Mouse (Mus musculus): ENCODE measurements at regions not wholly inside any gene's neighbourhood (a gene's known extent, or its start where the extent isn't known, plus 50 kb on each side); places are given as distances from the start of the nearest gene placed in this dataset.

- Histone ChIP-seq H3K9ac (replicated peaks) (no peak overlapping the region), H3K27me3 (replicated peaks) (no peaks in the 10 kb centered on the region), H3K4me2 (no peak overlapping the region), H3K4me3 (replicated peaks) (no peak overlapping the region), H3K36me3 (no peaks in the 10 kb centered on the region), H3K4me1 (no peaks in the 10 kb centered on the region), H3K9me3 (replicated peaks) (no peaks in the 10 kb centered on the region), H3K27ac (replicated peaks) (no peak overlapping the region)
- no peak for ATAC-seq (ENCODE audit: low FRiP score)
- WGBS: 89% methylated on average over 10 of the region's 10 CpGs
Measured at GRCm38 (mm10) chr11:44260376-44261111, 139.3 kb upstream of the Il12b start.

GRCm38 (mm10) chr11:44261657-44262056 lies 138.2 kb upstream of the Il12b start:
- Histone ChIP-seq H3K4me2 (no peak overlapping the region), H3K27ac (replicated peaks) (no peak overlapping the region), H3K9ac (replicated peaks) (no peak overlapping the region), H3K27me3 (replicated peaks) (no peaks in the 10 kb centered on the region), H3K4me3 (replicated peaks) (no peak overlapping the region), H3K36me3 (no peaks in the 10 kb centered on the region), H3K9me3 (replicated peaks) (no peaks in the 10 kb centered on the region), H3K4me1 (no peaks in the 10 kb centered on the region)
- no peak for ATAC-seq (ENCODE audit: low FRiP score)
- WGBS: 84% methylated on average over 8 of the region's 8 CpGs

DNA sequence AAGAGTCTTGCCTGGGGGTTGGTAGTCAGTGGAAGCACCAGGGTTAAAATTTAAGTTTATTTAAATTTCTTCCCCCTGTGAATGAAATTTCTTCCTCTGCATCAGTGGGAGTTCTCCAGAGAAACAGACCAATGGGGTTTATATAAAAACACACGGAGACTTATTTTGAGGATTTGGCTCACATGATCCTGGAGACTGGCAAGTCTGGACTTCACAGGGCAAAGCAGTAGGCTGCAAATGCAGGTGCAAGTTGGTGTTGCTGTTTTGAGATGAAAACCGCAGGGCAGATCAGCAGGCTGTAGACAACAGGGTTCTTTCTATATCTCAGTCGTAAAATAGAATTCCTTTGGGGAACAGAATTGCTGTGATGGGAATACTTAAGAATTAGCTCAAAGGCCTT lies 137.3 kb upstream of the Il12b start:
- no peak overlapping the region for H3K9ac ChIP-seq (replicated peaks)
- no peaks in the 10 kb centered on the region for H3K4me1 ChIP-seq
- ATAC-seq (ENCODE audit: low FRiP score): no peak
- H3K4me2 ChIP-seq: no peak overlapping the region
- no peaks in the 10 kb centered on the region for H3K9me3 ChIP-seq (replicated peaks)
- H3K27me3 ChIP-seq (replicated peaks): no peaks in the 10 kb centered on the region
- 81% methylated on average over 3 of the region's 3 CpGs for WGBS
- no peaks in the 10 kb centered on the region for H3K36me3 ChIP-seq
- no peak overlapping the region for H3K4me3 ChIP-seq (replicated peaks)
- no peak overlapping the region for H3K27ac ChIP-seq (replicated peaks)

DNA sequence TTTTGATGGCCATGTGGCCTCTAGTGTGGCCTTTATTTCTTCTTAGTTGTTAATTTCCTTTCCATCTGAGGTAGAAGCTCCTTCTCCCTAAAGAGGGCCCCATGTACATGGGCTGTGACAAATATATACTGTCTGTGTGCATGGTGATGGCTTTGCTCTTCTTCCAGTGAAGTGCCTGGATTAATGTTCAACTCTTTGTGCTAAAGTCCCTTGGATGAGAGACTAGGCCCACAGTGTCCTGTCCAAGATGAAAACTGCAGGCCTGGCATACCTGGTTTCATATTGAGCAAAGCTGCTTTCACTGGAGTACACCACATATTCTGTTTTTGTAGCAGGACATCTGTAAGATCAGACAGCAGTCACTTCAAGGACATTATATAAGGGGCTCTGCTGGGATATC lies 127.6 kb upstream of the Il12b start:
- H3K36me3 ChIP-seq: no peaks in the 10 kb centered on the region
- H3K9me3 ChIP-seq (replicated peaks): no peaks in the 10 kb centered on the region
- no peaks in the 10 kb centered on the region for H3K27me3 ChIP-seq (replicated peaks)
- no peak overlapping the region for H3K9ac ChIP-seq (replicated peaks)
- no peak overlapping the region for H3K4me2 ChIP-seq
- no peak for ATAC-seq (ENCODE audit: low FRiP score)
- no peak overlapping the region for H3K27ac ChIP-seq (replicated peaks)
- no peak overlapping the region for H3K4me3 ChIP-seq (replicated peaks)
- H3K4me1 ChIP-seq: no peaks in the 10 kb centered on the region

DNA sequence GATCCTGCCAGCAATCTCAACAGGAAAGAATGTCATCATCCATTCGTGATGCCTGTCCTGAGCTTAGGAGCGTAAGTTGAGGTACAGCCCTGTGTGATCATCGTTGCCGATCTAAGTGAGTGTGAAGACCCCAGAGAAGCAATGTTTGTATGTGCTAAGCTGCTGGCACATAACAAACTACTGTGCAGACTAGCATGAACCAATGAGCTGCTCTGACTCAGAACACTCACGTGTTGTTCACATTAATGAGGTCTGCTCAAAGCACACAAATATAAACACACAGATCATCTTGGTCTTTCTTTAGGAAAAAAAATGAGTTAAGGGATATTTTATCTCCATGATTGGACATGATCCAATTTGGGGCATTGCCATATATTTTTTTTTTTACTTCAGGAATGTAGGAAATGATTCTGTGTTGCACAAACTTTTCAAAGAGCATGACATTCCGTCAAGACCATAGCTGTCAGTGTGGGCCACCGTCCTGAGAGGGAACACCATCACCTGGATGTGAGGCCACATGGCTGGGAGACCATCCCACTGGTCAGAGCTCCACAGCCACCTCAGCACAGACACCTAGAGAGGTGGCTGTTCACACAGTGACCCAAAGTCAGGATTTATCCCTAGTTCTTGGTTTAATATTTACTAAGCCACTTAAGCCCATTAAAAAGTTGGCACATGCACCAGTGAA lies 121.2 kb upstream of the Il12b start:
- Histone ChIP-seq H3K4me3 (replicated peaks) (no peak overlapping the region), H3K27ac (replicated peaks) (no peak overlapping the region), H3K9ac (replicated peaks) (no peak overlapping the region), H3K36me3 (no peaks in the 10 kb centered on the region), H3K27me3 (replicated peaks) (no peaks in the 10 kb centered on the region), H3K4me2 (no peak overlapping the region), H3K4me1 (no peaks in the 10 kb centered on the region), H3K9me3 (replicated peaks) (no peaks in the 10 kb centered on the region)
- WGBS: 86% methylated on average over 7 of the region's 7 CpGs
- ATAC-seq (ENCODE audit: low FRiP score): no peak

- Histone ChIP-seq H3K4me3 (replicated peaks) (no peak overlapping the region), H3K36me3 (no peaks in the 10 kb centered on the region), H3K9ac (replicated peaks) (no peak overlapping the region), H3K9me3 (replicated peaks) (no peaks in the 10 kb centered on the region), H3K4me2 (no peak overlapping the region), H3K27me3 (replicated peaks) (no peaks in the 10 kb centered on the region), H3K27ac (replicated peaks) (no peak overlapping the region), H3K4me1 (no peaks in the 10 kb centered on the region)
- no peak for ATAC-seq (ENCODE audit: low FRiP score)
- WGBS: 82% methylated on average over 2 of the region's 2 CpGs
Measured at GRCm38 (mm10) chr11:44285961-44286360, 113.9 kb upstream of the Il12b start.

DNA sequence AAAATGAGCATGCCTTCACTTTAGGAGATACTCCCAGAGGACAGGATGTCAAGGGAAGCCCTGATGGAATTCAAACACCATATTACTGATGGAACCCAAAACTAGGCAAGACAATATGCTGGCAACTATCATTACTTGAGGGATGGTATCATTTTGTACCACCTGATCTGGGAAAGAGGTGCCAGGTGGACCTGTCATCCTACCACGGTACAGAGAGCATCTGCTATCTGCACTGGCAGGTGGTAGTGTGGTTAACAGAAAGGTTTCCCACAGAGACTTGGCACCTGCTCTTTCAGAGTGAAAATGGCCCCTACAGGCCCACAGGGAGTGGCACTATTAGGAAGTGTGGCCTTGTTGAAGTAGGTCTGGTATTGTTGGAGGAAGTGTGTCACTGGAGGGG lies 111.0 kb upstream of the Il12b start:
- no peaks in the 10 kb centered on the region for H3K27me3 ChIP-seq (replicated peaks)
- no peak overlapping the region for H3K4me3 ChIP-seq (replicated peaks)
- H3K36me3 ChIP-seq: no peaks in the 10 kb centered on the region
- H3K27ac ChIP-seq (replicated peaks): no peak overlapping the region
- no peak overlapping the region for H3K4me2 ChIP-seq
- H3K9ac ChIP-seq (replicated peaks): no peak overlapping the region
- no peaks in the 10 kb centered on the region for H3K9me3 ChIP-seq (replicated peaks)
- no peak for ATAC-seq (ENCODE audit: low FRiP score)
- 83% methylated on average over 1 of the region's 1 CpGs for WGBS
- H3K4me1 ChIP-seq: no peaks in the 10 kb centered on the region

DNA sequence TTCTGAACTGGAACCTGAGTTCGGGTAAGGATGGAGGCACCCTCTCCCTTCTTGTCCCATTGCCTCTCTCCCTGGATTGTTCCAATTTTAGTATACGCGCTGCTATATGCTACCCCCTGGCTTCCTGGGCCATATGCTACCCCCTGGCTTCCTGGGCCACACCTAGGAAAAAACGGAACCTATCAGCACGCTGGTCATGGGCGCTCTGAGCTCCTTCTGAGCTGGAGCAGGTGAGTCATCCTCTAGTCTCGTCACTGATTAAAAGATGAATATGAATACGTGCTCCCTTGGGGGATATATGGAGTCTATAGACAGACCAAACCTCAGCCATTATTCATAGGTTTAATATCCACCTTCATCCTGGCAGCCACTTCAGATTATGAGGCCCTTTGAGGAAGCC lies 96.1 kb upstream of the Il12b start:
- Histone ChIP-seq H3K9me3 (replicated peaks) (no peaks in the 10 kb centered on the region), H3K27me3 (replicated peaks) (no peaks in the 10 kb centered on the region), H3K9ac (replicated peaks) (no peak overlapping the region), H3K36me3 (no peaks in the 10 kb centered on the region), H3K4me2 (no peak overlapping the region), H3K27ac (replicated peaks) (no peak overlapping the region), H3K4me3 (replicated peaks) (no peak overlapping the region), H3K4me1 (no peaks in the 10 kb centered on the region)
- 85% methylated on average over 8 of the region's 8 CpGs for whole genome bisulfite sequencing
- ATAC-seq (ENCODE audit: low FRiP score): no peak

GRCm38 (mm10) chr11:44316061-44316460 lies 83.8 kb upstream of the Il12b start:
- no peaks in the 10 kb centered on the region for H3K4me1 ChIP-seq
- H3K4me3 ChIP-seq (replicated peaks): no peak overlapping the region
- 17% methylated on average over 8 of the region's 8 CpGs for WGBS
- H3K36me3 ChIP-seq: no peaks in the 10 kb centered on the region
- H3K27me3 ChIP-seq (replicated peaks): no peaks in the 10 kb centered on the region
- H3K27ac ChIP-seq (replicated peaks): no peak overlapping the region
- no peak overlapping the region for H3K4me2 ChIP-seq
- ATAC-seq (ENCODE audit: low FRiP score): no peak
- H3K9ac ChIP-seq (replicated peaks): no peak overlapping the region
- no peaks in the 10 kb centered on the region for H3K9me3 ChIP-seq (replicated peaks)

DNA sequence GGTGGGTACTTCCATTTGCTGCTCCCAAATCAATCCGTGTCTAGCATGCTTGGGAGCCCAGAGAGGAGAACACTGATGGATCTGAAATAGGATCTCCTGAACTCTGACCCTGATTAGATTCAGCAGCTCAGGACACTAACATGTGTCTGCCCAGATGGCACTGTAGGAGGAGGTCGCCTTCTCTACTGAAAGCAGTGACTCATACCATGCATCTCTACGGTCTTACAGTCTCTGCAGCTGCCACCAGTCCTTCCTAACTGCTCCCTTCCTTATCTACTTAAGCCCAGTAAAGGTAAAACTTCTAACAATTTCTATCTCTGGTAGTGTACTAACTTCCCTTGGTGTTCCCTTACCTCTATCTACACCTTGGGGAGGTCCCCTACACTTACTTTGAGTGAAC lies 80.7 kb upstream of the Il12b start:
- no peaks in the 10 kb centered on the region for H3K4me1 ChIP-seq
- H3K9me3 ChIP-seq (replicated peaks): no peaks in the 10 kb centered on the region
- ATAC-seq (ENCODE audit: low FRiP score): no peak
- WGBS: 86% methylated on average over 3 of the region's 3 CpGs
- H3K27me3 ChIP-seq (replicated peaks): no peaks in the 10 kb centered on the region
- H3K9ac ChIP-seq (replicated peaks): no peak overlapping the region
- no peak overlapping the region for H3K27ac ChIP-seq (replicated peaks)
- no peaks in the 10 kb centered on the region for H3K36me3 ChIP-seq
- no peak overlapping the region for H3K4me3 ChIP-seq (replicated peaks)
- H3K4me2 ChIP-seq: no peak overlapping the region

GRCm38 (mm10) chr11:44323314-44323713 lies 76.5 kb upstream of the Il12b start:
- Histone ChIP-seq H3K27ac (replicated peaks) (no peak overlapping the region), H3K4me3 (replicated peaks) (no peak overlapping the region), H3K36me3 (no peaks in the 10 kb centered on the region), H3K4me1 (no peaks in the 10 kb centered on the region), H3K27me3 (replicated peaks) (no peaks in the 10 kb centered on the region), H3K9me3 (replicated peaks) (no peaks in the 10 kb centered on the region), H3K9ac (replicated peaks) (no peak overlapping the region), H3K4me2 (no peak overlapping the region)
- 76% methylated on average over 2 of the region's 2 CpGs for WGBS
- no peak for ATAC-seq (ENCODE audit: low FRiP score)

DNA sequence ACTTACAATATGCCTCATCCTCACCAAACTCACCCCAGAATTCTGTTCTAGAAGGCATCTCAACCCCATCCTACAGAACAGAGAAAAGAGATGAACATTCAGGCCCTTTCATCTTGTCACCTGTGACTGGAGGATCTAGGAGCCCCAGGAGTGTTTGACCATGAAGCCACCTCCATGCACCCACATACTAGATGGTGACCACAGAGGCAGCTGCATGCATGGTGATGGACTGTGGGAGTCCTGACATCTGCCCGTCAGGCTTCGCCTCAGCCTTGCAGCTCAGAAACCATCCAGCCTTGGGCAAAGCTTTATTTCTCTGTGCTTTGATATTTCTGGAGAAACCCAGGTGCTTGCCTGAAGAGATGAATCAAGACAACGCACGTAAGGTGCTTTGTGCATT lies 74.8 kb upstream of the Il12b start:
- no peak overlapping the region for H3K4me3 ChIP-seq (replicated peaks)
- ATAC-seq (ENCODE audit: low FRiP score): no peak
- 95% methylated on average over 4 of the region's 4 CpGs for WGBS
- H3K27ac ChIP-seq (replicated peaks): no peak overlapping the region
- H3K36me3 ChIP-seq: no peaks in the 10 kb centered on the region
- 0 out of 2 replicates have a peak, but pooled peaks cover 1% of the 10 kb centered on the region for H3K4me1 ChIP-seq
- no peak overlapping the region for H3K4me2 ChIP-seq
- no peaks in the 10 kb centered on the region for H3K9me3 ChIP-seq (replicated peaks)
- H3K27me3 ChIP-seq (replicated peaks): no peaks in the 10 kb centered on the region
- no peak overlapping the region for H3K9ac ChIP-seq (replicated peaks)
